Comparison of ENCODE assay signal across 11 mouse cellular contexts in genomic region chr11:66527343-66527742, GRCm38 (mm10). TPM values are rescaled to one million over a fixed set of nuclear protein-coding genes. Genes with fewer than 3 reads are reported as not detected.
DNase-seq lines count a peak whose midpoint lies in the region; ATAC-seq and TF ChIP-seq lines count a peak whose summit lies in the region.
"Had no signal": no experiment of that assay in that cellular context is flagged by ENCODE, and none has a peak within 500 bp of the region (broad histone marks: within the 10 kb centered on the region; RNA-seq: fewer than 3 reads in every experiment).

No protein-coding gene starts in this region.

- H3K9me3 ChIP-seq in heart, embryonic 13.5 days, result no peaks in the 10 kb centered on the region
- no peaks in the 10 kb centered on the region for H3K9me3 ChIP-seq in hindbrain, embryonic 14.5 days (ENCODE audit: control insufficient read depth, low read length)
- no peaks in the 10 kb centered on the region for H3K9me3 ChIP-seq in stomach, postnatal 0 days (ENCODE audit: control insufficient read depth, low read length)

- H3K4me2 ChIP-seq in heart, embryonic 13.5 days, result peak overlapping the region; percentile 97
- peak overlapping the region; percentile 89 for H3K4me2 ChIP-seq in hindbrain, embryonic 14.5 days (replicated peaks)
- H3K4me2 ChIP-seq in stomach, postnatal 0 days (replicated peaks; ENCODE audit: low read depth), result no peak overlapping the region

- ATAC-seq in heart, embryonic 13.5 days (ENCODE audit: extremely low read depth, insufficient number of reproducible peaks, low FRiP score, low TSS enrichment), result no peak
- no peak for ATAC-seq in hindbrain, embryonic 14.5 days (ENCODE audit: low FRiP score)
- no peak for ATAC-seq in stomach, postnatal 0 days (ENCODE audit: low FRiP score, low TSS enrichment)

- under 1% methylated on average over 5 of the region's 5 CpGs for WGBS in heart, embryonic 13.5 days
- 2% methylated on average over 5 of the region's 5 CpGs for WGBS in hindbrain, embryonic 14.5 days
- 3% methylated on average over 5 of the region's 5 CpGs for WGBS in stomach, postnatal 0 days

- H3K27me3 ChIP-seq in heart, embryonic 13.5 days (replicated peaks), result peaks cover 79% of the 10 kb centered on the region
- H3K27me3 ChIP-seq in hindbrain, embryonic 14.5 days (ENCODE audit: control insufficient read depth, insufficient read depth, low read length), result peaks cover 28% of the 10 kb centered on the region
- peaks cover 18% of the 10 kb centered on the region for H3K27me3 ChIP-seq in stomach, postnatal 0 days (ENCODE audit: control insufficient read depth, insufficient read depth, low read length)

- no peak overlapping the region for H3K9ac ChIP-seq in heart, embryonic 13.5 days
- H3K9ac ChIP-seq in hindbrain, embryonic 14.5 days, result 0 out of 2 replicates have a peak overlapping the region, but pooled peaks have one; percentile 3
- H3K9ac ChIP-seq in stomach, postnatal 0 days (ENCODE audit: low read length), result no peak overlapping the region
- H3K9ac ChIP-seq: liver, embryonic 14.5 days had no signal

- TF ChIP-seq CTCF in stomach, postnatal 0 days (IDR thresholded peaks at IDR 0.05; ENCODE audit: low read depth), result 0 out of 2 replicates have a peak, but pooled peaks have one; percentile 28

- peaks cover 27% of the 10 kb centered on the region for H3K4me1 ChIP-seq in heart, embryonic 13.5 days
- no peaks in the 10 kb centered on the region for H3K4me1 ChIP-seq in hindbrain, embryonic 14.5 days (replicated peaks; ENCODE audit: control insufficient read depth, insufficient read depth, low read length)
- H3K4me1 ChIP-seq in stomach, postnatal 0 days (replicated peaks; ENCODE audit: control insufficient read depth, insufficient read depth), result no peaks in the 10 kb centered on the region; the same call in 1 of the 2 replicates

- H3K4me3 ChIP-seq in heart, embryonic 13.5 days, result peak overlapping the region; percentile 68
- no peak overlapping the region for H3K4me3 ChIP-seq in hindbrain, embryonic 14.5 days (replicated peaks; ENCODE audit: low read length)
- H3K4me3 ChIP-seq in stomach, postnatal 0 days (ENCODE audit: low read depth, low read length), result no peak overlapping the region
- H3K4me3 ChIP-seq: myocyte had no signal

- no peak for TF ChIP-seq EP300 in stomach, postnatal 0 days (optimal IDR thresholded peaks at IDR 0.05)

- no peak overlapping the region for H3K27ac ChIP-seq in heart, embryonic 13.5 days (replicated peaks)
- H3K27ac ChIP-seq in hindbrain, embryonic 14.5 days, result no peak overlapping the region
- H3K27ac ChIP-seq in stomach, postnatal 0 days (replicated peaks), result no peak overlapping the region
- H3K27ac ChIP-seq: liver, embryonic 14.5 days had no signal

- DNase-seq in heart, adult 8-10 months (ENCODE audit: low spot score), result no peak
- DNase-seq in ovary, adult 18-20 months (ENCODE audit: low spot score), result peak; percentile 12
- DNase-seq in ovary, postnatal 14 days (ENCODE audit: low spot score), result no peak
- peak; percentile 33 for DNase-seq in hindbrain, embryonic 14.5 days (ENCODE audit: low spot score)
- DNase-seq in stomach, postnatal 0 days (ENCODE audit: low spot score), result no peak
- no peak for DNase-seq in adrenal gland, adult (ENCODE audit: inconsistent age in 2 of 2, low spot score in 1 of 2)
- no peak for DNase-seq in urinary bladder, postnatal 4 days (ENCODE audit: low spot score in 2 of 2)

- H3K36me3 ChIP-seq in heart, embryonic 13.5 days, result no peaks in the 10 kb centered on the region
- H3K36me3 ChIP-seq in hindbrain, embryonic 14.5 days (replicated peaks; ENCODE audit: control insufficient read depth, insufficient read depth), result no peaks in the 10 kb centered on the region
- H3K36me3 ChIP-seq in stomach, postnatal 0 days (ENCODE audit: control insufficient read depth, insufficient read depth, low read length), result no peaks in the 10 kb centered on the region

RNA-seq across cellular contexts. Expression of gene Shisa6, which starts 1.6 kb away (rescaled TPM):
- 0.25 and 0.46 TPM in 2 replicates for polyA plus RNA-seq in heart, embryonic 13.5 days (2015; fragmentation: Nextera tagmentation; extraction: Ambion mirVana)
- total RNA-seq in heart, adult 8-10 months (2022), result 1 to 10 TPM in 2 of 4 experiments, under 1 TPM in 2; 0.60 to 3.3 (median 1.4) TPM
- 8.0 and 8.5 TPM in 2 replicates for polyA plus RNA-seq in hindbrain, embryonic 14.5 days (2014; fragmentation: Nextera tagmentation; extraction: Ambion mirVana)
- 0.05 and 0.28 TPM in 2 replicates for polyA plus RNA-seq in stomach, postnatal 0 days (2015; fragmentation: Nextera tagmentation; extraction: Ambion mirVana)
- polyA plus RNA-seq: C2C12, myocyte had no signal

Comparison
In these comparisons a context has a peak if more than half of its experiments do, and no peak if none do; other contexts are left out.
1. DNase-seq: peak in ovary, adult 18-20 months (single experiment) and hindbrain, embryonic 14.5 days (single experiment); none in heart, adult 8-10 months (single experiment), ovary, postnatal 14 days (single experiment), stomach, postnatal 0 days (single experiment), adrenal gland, adult (0 of 2) and urinary bladder, postnatal 4 days (0 of 2).